Mouse (Mus musculus): ENCODE measurements around the gene Wrap73. TPM values are rescaled to one million over a fixed set of nuclear protein-coding genes. Genes with fewer than 3 reads are reported as not detected.
A peak's percentile ranks its signal among the peaks of the same experiment; 100 is the strongest.

The Wrap73 gene
- total RNA-seq (2022): 10 to 100 TPM; 30.2 to 36.3 (median 32.5) TPM

DNA sequence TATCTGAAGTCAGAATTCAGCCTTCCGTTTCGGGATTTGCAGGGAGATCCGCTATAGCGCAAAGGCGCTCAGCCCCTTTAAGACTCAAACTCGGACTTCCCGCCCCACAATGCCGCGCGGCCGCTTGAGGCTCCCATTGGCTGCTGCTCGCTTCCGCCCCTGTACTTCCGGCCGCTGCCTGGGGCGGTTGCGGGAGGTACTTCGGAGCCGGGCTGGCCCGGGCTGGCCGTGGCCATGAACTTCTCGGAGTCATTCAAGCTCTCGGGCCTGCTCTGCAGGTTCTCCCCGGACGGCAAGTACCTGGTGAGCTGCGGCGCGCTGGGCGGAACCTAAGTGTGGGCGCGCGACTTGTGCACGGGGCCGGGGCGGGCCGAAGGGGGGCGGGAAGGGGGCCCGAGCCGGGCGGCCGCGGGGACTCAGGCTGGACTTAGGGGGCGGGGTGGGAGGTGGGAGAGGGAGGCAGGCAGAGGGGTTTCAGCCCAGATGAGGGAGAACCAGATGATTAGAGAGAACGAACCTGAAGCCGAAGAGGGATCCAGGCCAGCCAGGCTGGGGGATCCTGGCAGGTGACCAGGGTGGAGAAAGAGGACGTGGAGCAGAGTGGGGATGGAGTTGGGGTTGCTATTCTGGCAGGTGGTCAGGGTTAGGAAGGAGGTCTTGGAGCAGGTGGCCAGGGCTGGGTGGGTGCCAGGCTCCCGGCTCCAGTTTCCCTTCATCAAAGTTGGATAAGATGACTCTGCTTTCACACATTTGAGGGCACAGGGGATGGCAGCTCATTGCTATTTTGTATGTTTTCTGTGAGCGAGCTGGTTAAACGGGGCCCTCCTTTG is at the start of gene Wrap73:
Gene Wrap73, plus strand, starts transcription at position 162 of the 830 bp plus-strand sequence.
- peak; percentile 78 to 85 for DNase-seq (ENCODE audit: low spot score in 2 of 2)

GRCm38 (mm10) chr4:154093210-154093609 is 49.0 kb upstream of the Wrap73 start:
- peak in 1 of 2 experiments; percentile 25 for DNase-seq (ENCODE audit: low spot score in 2 of 2)

DNA sequence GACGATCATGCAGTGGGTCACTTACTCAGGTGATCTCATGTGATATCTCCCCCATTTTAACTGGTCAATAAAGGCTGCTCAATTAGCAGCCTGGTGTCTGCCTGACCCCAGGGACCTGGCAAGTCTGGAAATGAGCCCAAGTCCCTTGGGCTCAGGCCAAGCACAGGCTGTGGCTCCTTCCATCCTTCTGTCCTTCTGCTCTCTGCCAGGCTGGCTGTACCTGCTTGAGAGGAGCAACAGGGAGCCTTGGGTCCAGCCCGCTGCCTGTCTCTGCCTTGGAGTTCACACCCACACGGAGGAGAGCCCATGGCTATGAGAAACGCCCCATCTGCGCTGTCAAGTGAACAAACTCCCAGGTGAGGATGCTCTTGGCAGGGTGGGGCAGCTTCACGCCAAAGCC is 46.1 kb upstream of the Wrap73 start:
- DNase-seq (ENCODE audit: low spot score in 2 of 2): no peak

GRCm38 (mm10) chr4:154099361-154099760 is 42.8 kb upstream of the Wrap73 start:
- DNase-seq (ENCODE audit: low spot score in 2 of 2): no peak

GRCm38 (mm10) chr4:154103386-154103785 is 38.8 kb upstream of the Wrap73 start:
- no peak for DNase-seq (ENCODE audit: low spot score in 2 of 2)

- DNase-seq (ENCODE audit: low spot score in 2 of 2): no peak
Measured at GRCm38 (mm10) chr4:154103912-154104311, 38.3 kb upstream of the Wrap73 start.

- peak in 1 of 2 experiments; percentile 64 for DNase-seq (ENCODE audit: low spot score in 2 of 2)
Measured at GRCm38 (mm10) chr4:154105381-154106001, 36.7 kb upstream of the Wrap73 start.

- DNase-seq (ENCODE audit: low spot score in 2 of 2): no peak
Measured at GRCm38 (mm10) chr4:154106497-154107061, 35.6 kb upstream of the Wrap73 start.

DNA sequence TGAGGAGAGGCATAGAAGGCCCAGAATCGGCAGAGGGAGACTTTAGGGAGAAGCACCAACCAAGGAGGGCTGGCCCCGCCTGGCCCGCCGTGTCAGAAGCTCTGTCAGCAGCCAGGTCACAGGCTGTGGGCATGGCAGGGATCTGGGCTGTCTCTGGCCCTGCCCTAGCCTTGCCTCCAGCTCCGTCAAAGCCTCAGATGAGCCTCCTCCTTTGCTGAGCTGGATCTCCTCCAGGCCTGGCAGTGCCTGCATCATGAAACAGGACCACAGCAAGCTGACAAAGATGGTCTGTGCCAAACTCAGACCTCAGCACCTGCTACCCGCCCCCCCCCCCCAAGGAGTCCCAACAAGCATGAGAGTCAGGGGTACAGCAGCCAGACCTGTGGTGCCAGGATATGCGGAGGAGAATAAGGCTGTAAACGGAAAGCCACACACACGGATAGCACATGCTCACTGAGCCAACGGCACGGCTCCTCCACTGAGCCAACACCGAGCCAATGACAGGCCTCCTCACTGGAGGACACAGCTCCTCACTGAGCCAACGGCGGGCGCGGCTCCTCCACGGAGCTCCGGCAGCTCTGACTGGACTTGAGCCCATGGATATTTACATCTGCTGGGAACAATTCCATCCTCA is 32.8 kb upstream of the Wrap73 start:
- DNase-seq (ENCODE audit: low spot score in 2 of 2): peak; percentile 42 to 50

GRCm38 (mm10) chr4:154109850-154110243 is 32.3 kb upstream of the Wrap73 start:
- no peak for DNase-seq (ENCODE audit: low spot score in 2 of 2)

- no peak for DNase-seq (ENCODE audit: low spot score in 2 of 2)
Measured at GRCm38 (mm10) chr4:154116421-154116820, 25.8 kb upstream of the Wrap73 start.

- no peak for DNase-seq (ENCODE audit: low spot score in 2 of 2)
Measured at GRCm38 (mm10) chr4:154118782-154119181, 23.4 kb upstream of the Wrap73 start.

GRCm38 (mm10) chr4:154119208-154119607 is 23.0 kb upstream of the Wrap73 start:
- no peak for DNase-seq (ENCODE audit: low spot score in 2 of 2)

- DNase-seq (ENCODE audit: low spot score in 2 of 2): no peak
Measured at GRCm38 (mm10) chr4:154121800-154122199, 20.4 kb upstream of the Wrap73 start.

DNA sequence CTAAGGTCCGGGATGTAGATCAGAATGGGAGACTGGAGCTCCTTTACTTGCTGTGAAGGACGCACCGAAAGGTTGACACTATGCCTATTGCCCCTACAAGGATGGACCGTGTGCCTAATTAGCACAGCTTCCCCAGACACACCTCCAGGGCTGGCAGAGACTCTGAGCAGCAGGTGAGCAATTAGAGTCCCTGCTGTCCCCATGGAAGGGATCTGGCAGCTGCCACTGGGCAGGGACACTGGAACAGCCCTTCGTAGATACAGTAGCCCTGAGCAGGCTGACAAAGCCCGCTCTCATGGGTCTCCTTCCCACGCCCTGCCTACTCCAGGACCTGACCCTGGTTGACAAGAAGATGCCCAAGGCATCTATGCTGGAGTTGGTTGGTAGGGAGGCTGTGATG is 19.8 kb upstream of the Wrap73 start:
- DNase-seq (ENCODE audit: low spot score in 2 of 2): no peak

DNA sequence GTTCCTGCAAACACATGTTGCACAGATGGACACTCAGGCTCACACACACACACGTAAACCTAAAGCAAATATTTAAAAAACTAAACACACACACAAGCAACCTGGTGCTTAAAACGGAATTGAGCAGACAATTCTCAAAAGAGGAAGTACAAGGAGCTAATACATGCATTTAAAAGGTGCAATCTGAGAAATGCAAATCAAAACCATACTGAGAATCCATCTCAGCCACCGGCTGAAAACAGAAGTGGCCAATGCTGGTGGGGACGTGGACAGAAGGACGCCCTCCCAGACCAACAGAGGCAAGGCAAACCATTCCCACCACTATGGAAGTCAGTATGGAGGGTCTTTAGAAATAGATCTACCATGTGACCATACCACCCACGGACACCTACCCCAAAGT is 18.6 kb upstream of the Wrap73 start:
- no peak for DNase-seq (ENCODE audit: low spot score in 2 of 2)

DNA sequence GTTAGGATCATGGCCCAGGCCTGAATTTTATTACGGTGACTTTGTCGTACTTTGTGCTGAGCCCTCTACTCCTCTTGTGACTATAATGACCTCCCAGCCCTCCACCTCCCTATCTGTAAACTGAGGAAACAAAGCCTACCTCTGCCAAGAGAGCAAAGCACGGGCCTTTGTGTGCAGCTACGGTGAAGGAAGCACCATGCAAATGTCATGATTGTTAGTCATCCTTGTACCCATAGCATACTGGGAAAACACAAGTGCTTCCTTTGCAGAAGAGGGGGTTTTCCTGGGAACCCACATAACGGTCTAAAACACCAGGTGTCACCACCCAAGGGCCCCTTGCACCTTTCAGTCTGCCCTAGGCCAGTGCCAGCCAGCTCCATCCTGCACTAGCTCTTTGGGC is 17.0 kb upstream of the Wrap73 start:
- DNase-seq (ENCODE audit: low spot score in 2 of 2): no peak

DNA sequence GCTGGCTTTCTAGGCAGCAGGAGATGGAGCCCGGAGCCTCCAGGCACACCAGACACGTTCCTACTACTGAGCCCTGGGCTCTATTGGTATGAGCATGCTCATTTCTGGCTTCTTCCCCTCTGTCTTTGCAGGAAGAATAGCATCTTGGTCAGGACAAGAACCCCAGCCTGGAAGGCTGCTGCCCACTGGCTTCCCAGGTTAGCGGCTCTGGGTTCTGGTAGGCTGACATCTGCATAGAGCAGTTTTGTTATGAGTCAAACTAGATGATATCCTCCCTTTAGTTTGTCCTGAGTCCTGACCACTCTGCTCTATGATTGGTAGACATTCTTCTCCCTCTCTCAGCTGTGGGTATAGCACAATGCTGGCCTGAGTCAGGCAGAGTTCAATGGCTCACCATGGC is 14.9 kb upstream of the Wrap73 start:
- no peak for DNase-seq (ENCODE audit: low spot score in 2 of 2)

DNA sequence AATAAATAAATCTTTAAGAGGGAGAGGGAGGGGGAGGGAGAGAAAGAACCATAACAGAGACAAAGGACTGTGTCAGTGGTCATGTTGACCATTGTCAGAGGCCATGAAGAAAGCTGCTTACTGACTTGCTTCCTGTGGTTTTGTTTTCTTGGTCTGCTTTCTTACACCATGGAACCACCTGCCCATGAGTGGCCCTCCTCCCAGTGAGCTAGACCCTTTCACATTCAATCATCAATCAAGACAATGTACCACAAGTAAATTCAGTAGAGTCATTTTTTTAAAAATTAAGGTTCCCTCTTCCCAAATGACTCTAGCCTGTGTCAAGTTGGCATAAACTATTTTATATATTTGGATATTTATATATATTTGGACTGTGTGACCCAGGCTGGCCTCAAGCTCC is 12.2 kb upstream of the Wrap73 start:
- no peak for DNase-seq (ENCODE audit: low spot score in 2 of 2)

DNA sequence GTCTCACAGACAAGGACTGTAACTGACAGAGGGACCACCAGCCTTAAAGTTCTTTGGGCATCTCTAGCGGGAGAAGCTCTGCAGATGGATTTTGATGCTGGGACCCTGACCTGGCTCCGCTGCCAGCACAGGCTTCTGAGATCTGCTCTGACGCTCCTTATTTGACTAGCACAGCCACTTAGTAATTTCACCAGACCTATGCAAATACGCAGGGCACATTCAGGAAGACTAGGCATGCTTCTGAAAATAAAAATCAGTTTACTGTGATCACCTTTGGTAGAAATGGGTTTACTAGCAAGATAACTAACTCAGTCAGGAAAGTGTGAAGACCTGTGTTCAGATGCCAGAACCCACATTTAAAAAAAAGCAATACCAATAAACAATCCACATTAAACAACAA is 10.3 kb upstream of the Wrap73 start:
- DNase-seq (ENCODE audit: low spot score in 2 of 2): no peak

GRCm38 (mm10) chr4:154134803-154135202 is 7.4 kb upstream of the Wrap73 start:
- DNase-seq (ENCODE audit: low spot score in 2 of 2): no peak

DNA sequence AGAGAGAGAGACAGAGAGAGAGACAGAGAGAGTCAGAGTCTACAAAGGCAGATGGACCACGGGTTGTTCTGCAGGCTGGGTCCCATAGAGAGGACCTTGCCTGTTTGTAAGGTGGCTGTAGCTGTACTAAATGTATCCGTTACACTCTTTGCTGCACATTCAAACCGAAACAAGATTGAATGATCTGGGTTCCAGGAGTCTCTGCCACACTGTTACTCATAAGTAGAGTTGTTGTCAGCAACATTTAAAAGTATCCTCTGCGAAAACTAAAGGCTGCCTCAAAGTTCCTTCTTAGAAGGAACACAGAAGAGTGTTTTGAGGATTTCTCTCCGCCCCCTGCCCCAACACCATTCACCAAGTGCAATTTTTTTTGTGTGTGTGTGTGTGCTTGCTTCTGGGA is 5.0 kb upstream of the Wrap73 start:
- DNase-seq (ENCODE audit: low spot score in 2 of 2): no peak
